Mouse (Mus musculus) naive thymus-derived CD4-positive, alpha-beta T cell, adult 2 months (primary cell): Measurements from ENCODE around the gene E430018J23Rik.
"Not testable (repeated sequence)": the region's sequence is repeated elsewhere in the genome, so short reads cannot be mapped to it uniquely, and the experiment has no call there.

Experiments used
- DNase-seq: peaks from one replicate; pipeline ENCODE4 v3.0.0-alpha.2; 2011; ENCODE audit warnings: low read depth

The E430018J23Rik gene

DNA sequence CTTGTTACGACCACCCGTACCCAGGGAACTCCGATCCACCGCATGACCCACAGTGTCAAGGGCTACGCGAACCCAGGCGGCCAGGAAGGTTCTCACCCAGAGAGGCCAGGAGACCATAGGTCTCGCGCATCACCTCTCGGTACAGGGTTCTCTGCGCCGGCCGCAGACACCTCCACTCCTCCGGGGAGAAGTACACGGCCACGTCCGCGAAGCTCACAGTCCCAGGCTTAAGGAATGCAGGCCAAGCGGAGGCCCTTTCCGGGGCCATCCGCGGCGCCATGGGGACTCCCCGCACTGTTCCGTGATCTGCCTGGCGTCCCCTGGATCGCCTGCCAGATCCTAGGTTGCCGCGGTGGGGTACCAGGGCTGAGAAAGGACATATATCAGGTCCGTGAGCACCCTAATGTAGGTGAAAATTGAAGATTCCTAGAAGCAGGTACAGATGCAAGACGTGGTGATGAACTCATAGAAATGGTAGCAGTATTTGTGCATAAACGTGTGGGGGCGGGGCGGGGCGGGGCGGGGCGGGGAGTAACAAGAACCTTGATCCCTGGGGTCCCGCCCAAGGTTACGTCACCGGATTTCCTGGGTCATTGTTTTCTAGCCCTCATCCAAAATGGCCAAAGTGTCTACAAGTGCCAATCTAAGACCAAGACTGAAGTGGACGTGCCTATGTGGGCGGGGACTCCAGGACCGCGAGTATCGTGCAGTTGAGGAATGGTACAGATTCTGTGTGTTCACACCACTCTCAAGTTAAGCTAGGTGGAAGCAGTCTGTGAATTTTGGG lies at the start of gene E430018J23Rik:
Gene E430018J23Rik (minus strand): TSS at position 473 of the 787 bp plus-strand sequence.
- DNase-seq = peak; percentile 98

DNA sequence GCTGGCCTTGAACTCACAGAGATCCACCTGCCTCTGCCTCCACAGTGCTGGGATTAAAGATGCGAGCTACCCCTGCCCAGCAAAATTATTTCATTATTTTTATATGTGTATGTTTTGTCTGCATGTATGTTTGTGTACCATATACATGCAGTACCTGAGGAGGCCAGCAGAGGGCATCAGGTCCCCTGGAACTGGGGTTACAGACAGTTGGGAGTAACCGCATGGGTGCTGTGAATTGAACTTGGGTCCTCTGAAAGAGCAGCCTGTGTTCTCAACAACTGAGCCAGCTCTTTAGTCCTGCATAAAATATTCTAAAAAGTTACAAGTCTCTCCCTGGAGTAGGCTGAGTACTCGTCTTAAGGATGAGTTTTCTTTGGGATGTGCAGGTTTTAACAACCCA lies 44.3 kb upstream of the E430018J23Rik start:
- peak; percentile 60 for DNase-seq

DNA sequence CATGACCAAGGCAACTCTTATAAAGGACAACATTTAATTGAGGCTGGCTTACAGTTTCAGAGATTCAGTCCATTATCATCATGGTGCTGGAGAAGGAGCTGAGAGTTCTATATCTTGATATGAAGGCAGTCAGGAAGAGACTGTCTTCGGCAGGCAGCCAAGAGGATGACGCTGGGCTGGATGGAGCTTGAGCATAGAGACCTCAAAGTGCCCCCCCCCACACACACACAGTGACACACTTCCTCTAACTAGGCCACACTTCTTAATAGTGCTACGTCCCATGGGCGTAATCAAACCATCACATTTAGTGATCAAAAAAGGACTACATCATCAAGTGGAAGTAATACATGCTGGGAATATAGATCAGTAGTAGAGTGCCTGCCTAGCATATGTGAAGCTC lies 41.8 kb upstream of the E430018J23Rik start:
- DNase-seq = no peak

DNA sequence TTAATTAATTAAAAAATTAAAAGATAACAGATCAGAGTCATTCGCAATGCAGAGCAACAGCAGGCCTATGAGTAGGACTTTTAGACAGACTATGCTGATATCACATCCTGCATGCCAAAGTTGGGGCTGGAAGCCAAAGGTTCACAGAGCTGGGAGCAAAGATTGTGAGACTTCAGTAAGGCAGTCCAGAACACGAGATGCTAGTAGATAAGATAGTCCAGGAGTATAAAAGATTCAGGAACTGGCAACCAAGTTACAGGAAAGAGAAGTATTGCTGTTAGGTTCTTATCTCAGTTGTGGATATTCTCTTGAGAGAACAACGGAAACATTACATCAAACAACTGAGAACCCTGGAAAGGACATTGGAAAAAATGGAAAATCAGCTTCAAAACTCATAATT lies 32.9 kb upstream of the E430018J23Rik start:
- DNase-seq = no peak

DNA sequence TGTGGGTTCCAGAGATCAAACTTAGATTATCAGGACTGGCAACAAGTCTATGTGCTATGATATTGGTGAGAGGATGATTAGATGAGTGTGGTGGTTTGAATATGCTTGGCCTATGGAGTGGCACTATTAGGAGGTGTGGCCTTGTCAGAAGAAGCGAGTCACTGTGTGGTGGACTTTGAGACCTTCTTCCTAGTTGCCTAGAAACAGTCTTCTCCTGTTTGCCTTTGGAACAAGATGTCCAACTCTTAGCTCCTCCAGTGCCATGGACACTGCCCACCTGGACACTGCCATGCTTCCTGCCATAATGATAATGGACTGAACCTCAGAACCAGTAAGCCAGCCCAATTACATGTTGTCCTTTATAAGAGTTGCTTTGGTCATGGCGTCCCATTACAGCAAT lies 32.5 kb upstream of the E430018J23Rik start:
- DNase-seq = no peak

DNA sequence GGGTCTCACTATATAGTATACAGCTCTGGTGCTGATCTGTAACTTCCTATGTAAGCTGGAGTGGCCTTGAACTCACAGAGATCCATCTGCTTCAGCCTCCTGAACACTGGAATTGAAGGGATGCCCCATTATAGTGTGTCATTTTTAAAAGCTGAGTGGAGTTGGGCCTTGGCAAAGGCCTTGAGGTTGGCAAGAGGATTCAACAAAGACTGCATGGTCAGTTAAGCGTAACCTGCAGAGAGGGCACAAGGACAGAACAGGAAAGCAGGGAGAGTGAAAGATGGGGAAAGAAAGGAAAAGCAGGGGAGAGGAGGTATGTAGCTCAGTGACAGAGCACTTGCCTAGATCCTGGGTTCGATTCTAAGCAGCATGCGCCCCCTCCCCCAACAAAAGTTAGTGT lies 31.9 kb upstream of the E430018J23Rik start:
- no peak for DNase-seq

DNA sequence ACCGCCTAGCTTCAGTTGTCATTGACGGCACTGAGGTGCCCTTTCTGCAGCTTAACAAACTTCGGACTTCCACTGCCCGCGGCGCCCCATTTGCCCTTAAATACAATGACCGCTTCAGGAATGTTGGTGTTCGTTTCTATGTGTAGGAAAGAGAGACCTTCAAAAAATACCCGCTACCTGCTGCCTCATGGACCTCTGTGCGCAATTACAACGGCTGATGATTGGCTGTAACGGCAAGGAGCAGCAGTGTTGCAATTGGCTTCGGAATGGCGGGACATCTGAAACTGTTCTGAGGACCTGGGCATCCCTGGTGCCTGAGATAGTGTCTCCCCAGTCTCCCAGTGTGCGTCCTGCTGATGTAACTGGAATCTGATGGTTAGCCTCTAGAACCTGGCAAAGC lies 28.8 kb upstream of the E430018J23Rik start:
- no peak for DNase-seq

DNA sequence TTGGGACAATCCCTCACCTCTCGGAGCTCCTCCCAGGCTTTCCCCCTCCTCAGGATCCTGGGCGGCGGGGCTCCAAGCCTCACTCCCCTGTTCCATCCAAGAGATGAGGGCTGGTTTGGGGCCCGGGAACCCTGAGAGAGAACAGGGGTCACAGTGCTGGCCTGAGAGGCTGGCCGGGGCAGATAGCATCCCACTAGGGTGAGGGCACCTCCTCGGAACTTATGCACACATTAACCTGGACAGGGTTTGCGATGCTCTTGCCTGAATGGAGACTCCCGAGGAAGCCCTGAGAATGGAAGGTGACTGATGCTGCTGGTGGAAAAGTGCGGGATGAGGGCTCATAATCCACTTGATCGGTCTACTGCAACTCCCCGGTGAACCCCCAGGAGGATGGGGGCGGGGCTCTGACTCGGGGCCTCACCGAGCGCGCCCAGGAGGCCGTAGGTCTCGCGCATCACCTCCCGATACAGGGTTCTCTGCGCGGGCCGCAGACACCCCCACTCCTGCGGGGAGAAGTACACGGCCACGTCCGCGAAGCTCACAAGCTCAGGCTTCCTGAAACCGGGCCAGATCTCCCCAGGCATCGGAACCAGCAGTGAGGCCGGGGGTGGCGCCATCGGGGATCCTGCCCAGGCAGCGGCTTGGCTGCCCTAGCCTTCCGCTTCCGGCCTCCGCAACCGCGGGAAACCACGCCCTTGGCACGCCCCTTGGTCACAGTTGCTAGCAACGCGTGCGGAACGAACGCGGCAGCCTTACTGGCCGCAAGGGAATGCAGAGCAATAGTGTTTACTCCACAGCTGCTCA lies 28.2 kb upstream of the E430018J23Rik start, which contains the start of gene Zfp688:
Gene Zfp688 (minus strand): TSS at position 681 of the 804 bp plus-strand sequence.
- peak; percentile 98 for DNase-seq

DNA sequence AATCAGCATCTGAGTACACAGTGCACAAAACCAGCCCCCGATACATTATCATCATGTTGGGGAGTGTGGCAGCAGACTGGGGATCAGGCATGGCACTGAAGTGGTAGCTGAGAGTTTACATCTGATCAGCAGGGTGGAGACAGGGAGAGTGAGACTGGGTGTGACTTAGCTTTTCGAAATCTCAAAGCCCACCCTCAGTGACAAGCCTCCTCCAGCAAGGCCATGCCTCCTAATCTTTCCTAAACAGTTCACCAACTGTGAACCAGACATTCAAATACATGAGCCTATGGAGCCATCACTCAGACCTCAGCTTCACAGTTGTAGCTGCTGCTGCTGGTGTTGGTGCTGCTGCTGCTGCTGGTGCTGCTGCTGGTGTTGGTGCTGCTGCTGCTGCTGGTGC lies 18.0 kb upstream of the E430018J23Rik start:
- DNase-seq = no peak

DNA sequence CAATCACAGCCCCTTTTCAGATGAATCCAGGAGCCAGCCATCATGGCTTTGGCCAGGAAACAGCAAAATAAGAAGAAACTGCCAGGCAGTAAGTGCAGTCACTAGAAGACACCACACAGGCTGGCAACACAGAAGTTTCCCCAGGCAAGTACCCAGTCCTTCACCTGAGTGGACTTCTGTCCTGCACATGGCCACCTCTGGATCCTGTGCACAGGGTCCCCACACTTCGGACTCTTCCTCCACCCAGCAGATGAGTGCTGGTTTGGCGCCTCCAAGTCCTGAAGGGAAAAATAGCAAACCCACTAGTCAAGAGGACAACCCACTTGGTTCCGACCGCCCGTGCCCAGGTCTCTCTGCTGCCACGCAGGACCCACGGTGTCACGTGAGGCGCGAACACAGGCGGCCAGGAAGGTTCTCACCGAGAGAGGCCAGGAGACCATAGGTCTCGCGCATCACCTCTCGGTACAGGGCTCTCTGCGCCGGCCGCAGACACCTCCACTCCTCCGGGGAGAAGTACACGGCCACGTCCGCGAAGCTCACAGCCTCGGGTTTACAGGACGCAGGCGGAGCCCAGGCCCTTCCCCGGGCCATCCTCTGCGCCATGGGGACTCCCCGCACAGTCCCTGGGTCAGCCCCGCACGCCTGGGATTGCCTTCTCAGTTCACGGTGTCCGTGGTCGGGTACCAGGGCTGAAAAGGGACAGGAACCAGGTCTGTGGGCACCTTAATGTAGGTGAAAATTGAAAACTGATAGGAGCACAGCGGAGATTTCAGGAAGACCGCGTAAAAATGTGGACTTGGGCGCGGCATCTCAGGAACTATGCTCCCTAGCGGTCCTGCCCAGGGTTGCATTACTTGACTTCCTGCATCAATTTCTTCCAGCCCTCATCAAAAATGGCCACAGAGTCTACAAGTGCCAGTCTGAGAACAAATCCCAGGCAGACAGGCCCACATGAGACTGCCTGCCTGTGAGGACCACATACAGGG lies 12.9 kb upstream of the E430018J23Rik start, which contains the start of gene Zfp764:
Gene Zfp764 (minus strand): TSS at position 821 of the 986 bp plus-strand sequence.
- peak; percentile 94 for DNase-seq

DNA sequence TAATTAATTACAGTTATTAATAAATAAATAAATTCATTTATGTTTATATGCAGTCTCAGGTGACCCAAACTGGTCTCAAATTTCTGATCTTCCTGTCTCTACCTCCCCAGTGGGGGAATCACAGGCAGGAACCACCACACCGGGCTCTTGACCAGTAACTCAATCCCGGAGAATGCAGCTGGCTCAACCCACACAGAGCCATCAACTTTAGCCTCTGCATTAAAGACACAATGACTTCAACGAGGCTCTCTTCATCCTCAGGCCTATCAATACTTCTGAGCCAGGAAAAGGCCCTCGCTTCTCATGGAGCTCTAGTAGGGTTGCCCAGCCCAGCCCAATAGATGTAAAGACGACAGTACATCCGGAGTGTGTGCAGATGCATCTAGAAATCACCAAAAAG lies 10.7 kb upstream of the E430018J23Rik start:
- not testable (repeated sequence) for DNase-seq

DNA sequence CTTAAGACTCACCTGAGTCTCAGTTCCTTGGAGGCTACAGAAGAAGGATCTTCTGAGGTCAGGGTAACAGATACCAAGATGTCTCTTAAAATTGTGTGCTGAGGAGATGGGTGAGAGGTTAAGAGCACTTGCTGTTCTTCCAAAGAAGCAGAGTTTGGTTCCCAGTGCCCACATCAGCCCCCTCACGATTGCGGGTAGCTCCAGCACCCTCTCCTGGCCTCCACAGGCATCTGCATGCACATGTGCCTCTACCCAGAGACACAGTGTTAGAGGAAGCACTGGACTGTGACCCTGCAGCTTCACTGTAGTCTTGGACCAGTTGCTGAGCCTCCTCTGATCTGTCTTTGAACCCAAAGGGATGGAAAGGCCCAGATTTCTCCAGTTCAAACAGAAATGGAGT lies 9.6 kb upstream of the E430018J23Rik start:
- DNase-seq = no peak

DNA sequence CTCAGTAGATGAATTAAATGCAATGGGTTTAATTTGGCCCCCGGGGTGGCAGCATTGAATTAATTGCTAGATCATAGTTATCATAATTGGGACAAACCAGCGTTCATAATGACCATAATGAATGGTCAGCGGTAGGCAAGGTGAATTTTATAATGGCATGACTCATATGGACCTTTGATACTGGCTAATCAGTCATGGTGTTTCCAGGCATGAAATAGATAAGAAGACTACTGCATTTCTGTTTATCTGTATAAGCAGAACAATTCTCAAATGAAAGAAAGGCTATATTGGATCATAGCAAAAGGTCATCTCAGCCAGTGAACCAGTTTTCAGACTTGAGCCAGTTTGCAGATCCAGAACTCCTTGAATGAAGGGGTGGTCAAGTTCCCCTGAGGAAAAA lies 6.9 kb upstream of the E430018J23Rik start:
- DNase-seq = no peak

DNA sequence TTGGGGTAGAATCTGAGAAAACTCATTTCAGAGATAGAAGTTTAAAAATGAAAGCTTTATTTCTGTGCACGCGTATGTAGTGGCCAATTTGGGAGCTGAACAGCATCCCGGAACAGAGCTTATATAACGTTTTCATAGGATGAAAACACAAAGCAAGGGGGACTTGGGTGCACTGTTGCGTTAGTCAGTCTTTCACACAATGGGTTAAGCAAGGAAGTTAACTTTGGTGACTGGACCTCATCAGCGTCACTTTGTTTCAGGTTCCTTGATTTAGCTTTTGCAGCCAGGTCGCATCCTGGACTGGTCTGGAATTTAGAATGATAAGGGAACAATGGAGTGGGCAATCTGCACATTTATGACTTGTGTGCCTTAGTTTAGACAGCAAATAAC lies 510 bp upstream of the E430018J23Rik start:
- no peak for DNase-seq

DNA sequence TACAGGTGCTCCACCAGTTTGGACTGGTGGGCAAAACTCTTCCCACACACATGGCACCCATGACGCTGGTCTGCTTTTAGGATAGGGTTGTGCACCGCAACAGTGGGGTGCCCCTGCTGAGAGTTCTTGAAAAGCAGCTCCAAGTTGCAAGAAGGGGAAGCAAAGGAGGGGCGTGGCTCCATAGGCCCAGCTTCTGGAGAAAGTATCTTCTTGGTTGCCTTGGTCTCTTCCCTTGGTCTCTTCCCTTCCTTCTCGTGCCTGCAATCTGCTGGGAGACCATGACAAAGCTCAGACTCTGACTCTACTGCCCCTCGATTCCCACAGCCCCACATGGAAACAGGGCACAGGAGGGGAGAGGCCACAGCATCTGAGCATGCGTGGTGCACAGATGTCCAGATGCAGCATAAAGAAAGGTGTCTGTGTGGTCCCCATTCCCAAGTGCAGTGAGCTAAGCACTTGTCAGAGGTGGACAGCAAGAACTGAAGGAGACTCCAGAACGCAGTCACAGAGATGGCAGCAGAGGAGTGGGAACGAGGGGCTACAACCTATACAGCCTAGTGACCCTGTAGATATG lies 1.1 kb downstream of the E430018J23Rik start:
- no peak for DNase-seq

DNA sequence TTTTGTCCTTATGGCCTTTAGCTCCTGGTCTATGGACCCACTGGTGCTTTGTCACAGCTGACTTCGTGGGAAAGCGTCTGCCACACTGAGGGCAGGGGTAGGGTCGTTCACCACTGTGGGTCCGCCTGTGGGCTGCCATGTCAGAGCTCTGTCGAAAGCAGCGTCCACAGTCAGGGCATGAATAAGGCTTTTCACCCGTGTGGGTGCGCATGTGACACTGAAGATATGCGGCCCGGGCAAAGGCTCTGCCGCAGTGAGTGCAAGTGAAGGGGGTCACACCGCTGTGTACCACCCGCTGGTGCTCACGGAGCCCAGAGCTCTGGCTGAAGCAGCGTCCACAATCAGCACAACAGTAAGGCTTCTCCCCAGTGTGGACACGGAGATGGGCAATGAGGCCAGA lies 1.9 kb downstream of the E430018J23Rik start:
- DNase-seq = no peak

DNA sequence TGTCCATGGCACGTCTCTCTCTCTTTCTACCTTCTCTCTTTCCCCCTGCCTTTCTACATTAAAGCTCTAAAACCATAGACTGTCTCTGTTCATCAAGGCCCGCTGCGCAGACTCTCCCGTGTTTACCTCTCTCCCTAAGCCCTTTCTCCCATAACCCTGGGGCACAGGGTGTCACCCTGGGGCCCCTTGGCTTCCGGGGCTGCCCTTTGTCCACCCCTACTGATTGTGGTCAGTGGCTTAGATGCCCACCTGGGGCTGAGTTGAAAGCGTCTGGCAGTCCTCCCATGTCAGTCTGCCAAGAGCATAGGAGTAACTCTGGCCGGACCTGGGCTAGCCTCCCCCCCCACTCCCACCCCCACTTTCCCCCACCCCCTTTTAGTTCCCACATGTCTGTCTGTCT lies 3.1 kb downstream of the E430018J23Rik start:
- no peak for DNase-seq

DNA sequence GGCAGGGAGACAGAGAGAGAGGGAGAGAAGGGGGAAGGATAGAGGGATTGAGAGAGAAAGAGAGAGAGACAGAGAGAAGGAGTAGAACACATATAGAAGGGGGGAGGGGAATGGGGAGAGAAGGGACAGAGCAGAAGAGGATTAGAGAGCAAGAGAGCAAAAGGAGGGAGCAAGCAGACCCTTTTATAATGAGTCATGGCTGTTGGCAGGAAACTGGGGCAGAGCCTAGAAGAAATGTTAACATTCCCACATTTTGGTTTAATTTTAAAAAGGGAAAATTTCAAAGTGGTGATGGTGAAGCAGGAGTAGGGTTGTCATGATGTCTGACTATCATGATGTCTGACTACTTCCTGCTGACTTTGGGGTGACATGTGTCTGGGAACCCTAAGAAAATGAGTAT lies 5.2 kb downstream of the E430018J23Rik start:
- DNase-seq = not testable (repeated sequence)

DNA sequence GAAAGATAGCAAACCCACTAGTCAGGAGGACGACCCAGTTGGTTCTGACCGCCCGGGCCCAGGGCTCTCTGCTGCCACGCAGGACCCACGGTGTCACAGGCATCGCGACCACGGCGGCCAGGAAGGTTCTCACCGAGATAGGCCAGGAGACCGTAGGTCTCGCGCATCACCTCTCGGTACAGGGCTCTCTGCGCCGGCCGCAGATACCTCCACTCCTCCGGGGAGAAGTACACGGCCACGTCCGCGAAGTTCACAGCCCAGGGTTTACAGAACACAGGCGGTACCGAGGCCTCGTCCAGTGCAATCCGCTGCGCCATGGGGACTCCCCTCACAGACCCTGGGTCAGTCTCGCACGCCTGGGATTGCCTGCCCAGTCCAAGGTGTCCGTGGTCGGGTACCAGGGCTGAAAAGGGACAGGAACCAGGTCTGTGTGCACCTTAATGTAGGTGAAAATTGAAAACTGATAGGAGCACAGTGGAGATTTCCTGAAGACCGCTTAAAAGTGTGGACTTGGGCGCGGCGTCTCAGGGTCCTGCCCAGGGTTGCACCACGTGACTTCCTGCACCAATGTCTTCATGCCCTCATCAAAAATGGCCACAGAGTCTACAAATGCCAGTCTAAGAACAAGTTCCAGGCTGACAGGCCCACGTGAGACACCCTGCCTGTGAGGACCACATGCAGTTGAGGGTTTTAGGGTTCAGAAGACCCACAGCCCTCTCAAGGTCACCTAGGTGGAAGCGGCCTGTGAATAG lies 6.6 kb downstream of the E430018J23Rik start, which contains the start of gene 9130019O22Rik:
Gene 9130019O22Rik (minus strand): TSS at position 526 of the 752 bp plus-strand sequence.
- DNase-seq = peak; percentile 96

DNA sequence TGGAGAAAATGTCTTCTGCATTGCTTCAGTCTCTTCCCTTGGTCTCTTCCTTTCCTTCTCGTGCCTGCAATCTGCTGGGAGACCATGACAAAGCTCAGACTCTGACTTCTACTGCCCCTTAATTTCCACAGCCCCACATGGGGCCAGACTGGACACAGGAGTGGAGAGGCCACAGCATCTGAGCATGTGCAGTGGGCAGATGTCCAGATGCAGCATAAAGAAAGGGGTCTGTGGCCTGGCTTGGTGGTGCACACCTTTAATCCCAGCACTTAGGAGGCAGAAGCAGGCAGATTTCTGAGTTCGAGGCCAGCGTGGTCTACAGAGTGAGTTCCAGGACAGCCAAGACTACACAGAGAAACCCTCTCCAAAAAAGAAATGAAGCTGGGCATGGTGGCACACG lies 7.9 kb downstream of the E430018J23Rik start:
- DNase-seq = not testable (repeated sequence)
